Mouse (Mus musculus): Measurements from ENCODE around the gene Nup50. TPM values are rescaled to one million over a fixed set of nuclear protein-coding genes. Genes with fewer than 3 reads are reported as not detected.
A peak's percentile ranks its signal among the peaks of the same experiment; 100 is the strongest.
"Not testable (repeated sequence)": the region's sequence is repeated elsewhere in the genome, so short reads cannot be mapped to it uniquely, and the experiment has no call there.

Nup50 gene
- polyA plus RNA-seq (2012; rRNA removed), result 27.3 and 28.1 TPM in 2 replicates

DNA sequence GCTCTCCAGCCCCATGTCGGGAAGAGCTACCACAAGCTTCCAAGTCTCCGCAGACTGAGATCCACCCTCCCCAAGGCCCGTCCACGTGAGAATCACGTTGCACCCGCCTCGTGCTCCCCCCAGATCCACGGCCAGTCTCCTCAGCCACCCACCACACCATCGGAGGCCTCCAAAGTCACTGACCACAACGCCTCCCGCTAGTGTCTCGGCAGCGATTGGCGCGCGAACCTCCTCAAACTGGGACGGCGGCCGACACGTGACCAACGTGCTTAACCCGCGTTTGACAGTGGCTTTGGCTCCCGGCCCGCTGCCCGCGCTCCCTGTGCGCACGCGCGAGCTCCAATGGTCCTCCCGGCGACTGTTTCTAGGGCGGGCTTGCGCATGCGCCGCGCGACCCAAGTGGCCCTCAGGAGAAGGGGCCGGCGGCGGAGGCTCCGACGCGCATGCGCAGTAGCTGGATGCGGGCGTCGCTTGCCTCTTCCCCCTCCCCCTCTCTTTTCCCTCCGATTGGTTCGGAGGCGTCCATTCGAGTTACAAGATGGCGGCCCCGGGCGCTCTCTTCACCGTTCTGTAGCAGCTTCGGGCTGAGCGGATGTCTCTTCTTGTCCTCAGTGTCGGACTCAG, at the start of gene Nup50:
Gene Nup50, plus strand, starts transcription at position 528 of the 624 bp plus-strand sequence.
- Histone ChIP-seq H3K27ac (ENCODE audit: control insufficient read depth, insufficient read depth, low read depth, low read length) (peak within 1 kb of the TSS; percentile 94), H3K27me3 (ENCODE audit: control insufficient read depth, insufficient read depth, low read length) (no peaks in the 10 kb centered on the region), H3K4me1 (ENCODE audit: control insufficient read depth, insufficient read depth, low read length) (no peaks in the 10 kb centered on the region; the same call in 1 of the 2 replicates), H3K4me3 (ENCODE audit: control insufficient read depth, low read depth, low read length) (peak within 1 kb of the TSS; percentile 97), H3K36me3 (ENCODE audit: control insufficient read depth, insufficient read depth, low read length) (peaks cover 1% of the 10 kb centered on the region)
- TF ChIP-seq CTCF (IDR thresholded peaks at IDR 0.05; ENCODE audit: control insufficient read depth, insufficient read depth, insufficient replicate concordance, low read depth, low read length) (0 out of 2 replicates have a peak, but pooled peaks have one; percentile 1), POLR2A (IDR thresholded peaks at IDR 0.05; ENCODE audit: control insufficient read depth, low read depth, low read length) (peak; percentile 83)

DNA sequence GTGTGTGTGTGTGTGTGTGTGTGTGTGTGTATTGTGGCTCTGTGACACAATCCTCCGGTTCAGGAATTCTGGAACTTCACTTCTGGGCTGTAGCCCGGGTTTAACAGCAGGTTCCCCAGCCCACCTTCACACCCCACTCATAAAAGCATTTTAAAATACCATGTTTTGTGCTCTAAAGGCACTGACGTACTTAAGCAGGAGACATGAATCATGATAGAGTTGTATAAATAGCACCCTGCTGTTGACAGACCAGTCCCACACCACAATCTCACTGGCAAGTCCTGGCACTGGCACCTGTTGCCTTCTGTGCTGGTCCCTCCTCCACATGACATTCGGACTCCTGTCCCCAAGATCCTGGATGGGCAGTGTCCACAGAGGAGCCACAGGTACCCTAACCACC, 49.3 kb upstream of the Nup50 start:
- Histone ChIP-seq H3K27ac (ENCODE audit: control insufficient read depth, insufficient read depth, low read depth, low read length) (no peak overlapping the region), H3K4me1 (ENCODE audit: control insufficient read depth, insufficient read depth, low read length) (no peaks in the 10 kb centered on the region), H3K4me3 (ENCODE audit: control insufficient read depth, low read depth, low read length) (no peak overlapping the region), H3K36me3 (ENCODE audit: control insufficient read depth, insufficient read depth, low read length) (no peaks in the 10 kb centered on the region), H3K27me3 (ENCODE audit: control insufficient read depth, insufficient read depth, low read length) (no peaks in the 10 kb centered on the region)
- TF ChIP-seq POLR2A (IDR thresholded peaks at IDR 0.05; ENCODE audit: control insufficient read depth, low read depth, low read length), result no peak
- no peak for TF ChIP-seq CTCF (IDR thresholded peaks at IDR 0.05; ENCODE audit: control insufficient read depth, insufficient read depth, insufficient replicate concordance, low read depth, low read length)

DNA sequence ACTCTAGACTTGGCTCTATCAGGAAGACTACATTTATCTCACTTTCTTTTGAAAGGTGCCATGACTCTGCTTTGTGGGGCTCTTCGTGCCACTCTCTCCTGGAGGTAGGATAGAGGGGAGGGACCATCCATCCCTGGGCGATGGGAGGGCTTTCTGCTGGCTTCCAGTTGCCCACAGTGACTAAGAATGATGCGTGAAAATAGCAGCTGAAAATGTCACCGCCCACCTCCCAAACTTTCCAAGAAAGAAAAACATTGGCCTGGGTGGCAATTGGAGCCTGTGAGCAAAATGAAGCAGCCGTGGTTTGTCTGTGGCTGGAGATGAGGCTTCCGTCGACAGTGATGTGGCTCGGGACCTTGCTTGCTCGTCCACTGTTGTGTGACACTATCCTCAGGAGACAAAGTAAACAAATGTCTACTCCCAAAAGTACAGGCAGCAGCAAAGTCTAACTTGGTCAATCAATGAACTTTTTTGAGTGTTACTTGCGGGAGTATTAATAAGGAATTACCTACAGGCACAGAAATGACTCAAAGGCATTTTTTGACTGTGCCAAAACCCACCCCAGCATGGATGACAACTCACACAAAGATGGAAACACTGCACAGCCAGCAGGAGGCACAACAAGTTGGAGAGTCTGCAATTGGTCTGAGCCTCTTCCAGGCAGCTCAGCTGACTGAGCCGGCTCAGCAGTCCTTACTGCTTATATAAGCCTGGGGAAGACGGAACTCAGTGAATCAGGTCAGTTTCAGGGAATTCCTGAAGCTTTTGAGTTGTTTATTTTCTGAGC, 46.0 kb upstream of the Nup50 start:
- Histone ChIP-seq H3K27ac (ENCODE audit: control insufficient read depth, insufficient read depth, low read depth, low read length) (no peak overlapping the region), H3K4me3 (ENCODE audit: control insufficient read depth, low read depth, low read length) (no peak overlapping the region), H3K4me1 (ENCODE audit: control insufficient read depth, insufficient read depth, low read length) (peaks cover under 1% of the 10 kb centered on the region; the same call in 1 of the 2 replicates), H3K36me3 (ENCODE audit: control insufficient read depth, insufficient read depth, low read length) (no peaks in the 10 kb centered on the region), H3K27me3 (ENCODE audit: control insufficient read depth, insufficient read depth, low read length) (no peaks in the 10 kb centered on the region)
- TF ChIP-seq POLR2A (IDR thresholded peaks at IDR 0.05; ENCODE audit: control insufficient read depth, low read depth, low read length) (no peak), CTCF (IDR thresholded peaks at IDR 0.05; ENCODE audit: control insufficient read depth, insufficient read depth, insufficient replicate concordance, low read depth, low read length) (no peak)

- Histone ChIP-seq H3K4me1 (ENCODE audit: control insufficient read depth, insufficient read depth, low read length) (no peaks in the 10 kb centered on the region), H3K36me3 (ENCODE audit: control insufficient read depth, insufficient read depth, low read length) (no peaks in the 10 kb centered on the region), H3K27ac (ENCODE audit: control insufficient read depth, insufficient read depth, low read depth, low read length) (no peak overlapping the region), H3K27me3 (ENCODE audit: control insufficient read depth, insufficient read depth, low read length) (no peaks in the 10 kb centered on the region), H3K4me3 (ENCODE audit: control insufficient read depth, low read depth, low read length) (no peak overlapping the region)
- TF ChIP-seq POLR2A (IDR thresholded peaks at IDR 0.05; ENCODE audit: control insufficient read depth, low read depth, low read length) (no peak), CTCF (IDR thresholded peaks at IDR 0.05; ENCODE audit: control insufficient read depth, insufficient read depth, insufficient replicate concordance, low read depth, low read length) (no peak)
These were observed 35.1 kb upstream of the Nup50 start for GRCm38 (mm10) chr15:84888066-84888465.

DNA sequence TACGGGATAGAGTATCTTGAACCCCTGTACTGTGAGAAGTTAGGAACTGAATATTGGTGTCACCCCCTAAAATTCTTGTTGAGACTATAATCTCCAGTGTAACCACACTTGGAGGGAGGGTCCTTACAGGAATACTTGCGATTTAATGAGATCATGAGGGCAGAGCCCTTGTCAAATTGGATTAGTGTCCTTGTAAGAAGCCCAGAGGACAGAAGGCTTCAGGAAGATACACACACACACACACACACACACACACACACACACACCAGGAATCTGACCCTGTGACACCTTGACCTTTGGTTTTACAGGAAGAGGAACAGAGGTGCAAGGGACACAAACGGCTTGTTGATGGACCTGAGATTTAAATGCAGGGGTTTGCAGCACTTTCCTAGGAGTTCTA, 32.0 kb upstream of the Nup50 start:
- Histone ChIP-seq H3K4me3 (ENCODE audit: control insufficient read depth, low read depth, low read length) (no peak overlapping the region), H3K27me3 (ENCODE audit: control insufficient read depth, insufficient read depth, low read length) (no peaks in the 10 kb centered on the region), H3K36me3 (ENCODE audit: control insufficient read depth, insufficient read depth, low read length) (no peaks in the 10 kb centered on the region), H3K27ac (ENCODE audit: control insufficient read depth, insufficient read depth, low read depth, low read length) (no peak overlapping the region), H3K4me1 (ENCODE audit: control insufficient read depth, insufficient read depth, low read length) (no peaks in the 10 kb centered on the region)
- no peak for TF ChIP-seq POLR2A (IDR thresholded peaks at IDR 0.05; ENCODE audit: control insufficient read depth, low read depth, low read length)
- TF ChIP-seq CTCF (IDR thresholded peaks at IDR 0.05; ENCODE audit: control insufficient read depth, insufficient read depth, insufficient replicate concordance, low read depth, low read length), result no peak

GRCm38 (mm10) chr15:84891658-84892057, 31.6 kb upstream of the Nup50 start:
- no peak overlapping the region for H3K27ac ChIP-seq (ENCODE audit: control insufficient read depth, insufficient read depth, low read depth, low read length)

DNA sequence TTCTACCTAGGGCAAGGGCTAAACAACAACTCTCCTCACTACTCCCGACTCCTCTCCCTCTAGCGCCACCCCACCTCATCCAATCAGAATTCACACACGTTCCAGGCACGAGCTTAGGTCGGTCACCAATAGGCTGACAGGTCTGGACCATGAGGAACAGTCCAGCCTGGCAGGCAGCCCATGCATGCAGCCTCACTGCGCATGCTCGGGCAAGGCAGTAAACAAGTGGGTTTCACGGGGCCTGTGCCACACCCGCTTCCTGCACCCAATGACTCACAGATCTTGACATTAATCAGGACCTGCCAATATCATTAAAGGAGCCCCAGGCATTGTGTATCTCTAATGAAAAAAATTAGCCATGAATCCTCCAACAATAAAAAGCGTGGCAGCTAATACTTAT, 27.0 kb upstream of the Nup50 start:
- not testable (repeated sequence) for H3K36me3 ChIP-seq (ENCODE audit: control insufficient read depth, insufficient read depth, low read length); H3K27me3 ChIP-seq (ENCODE audit: control insufficient read depth, insufficient read depth, low read length); H3K27ac ChIP-seq (ENCODE audit: control insufficient read depth, insufficient read depth, low read depth, low read length); H3K4me1 ChIP-seq (ENCODE audit: control insufficient read depth, insufficient read depth, low read length); H3K4me3 ChIP-seq (ENCODE audit: control insufficient read depth, low read depth, low read length)

More at GRCm38 (mm10) chr15:84891658-84892057, 31.6 kb upstream of the Nup50 start:
- Histone ChIP-seq H3K4me1 (ENCODE audit: control insufficient read depth, insufficient read depth, low read length) (no peaks in the 10 kb centered on the region), H3K4me3 (ENCODE audit: control insufficient read depth, low read depth, low read length) (no peak overlapping the region), H3K27me3 (ENCODE audit: control insufficient read depth, insufficient read depth, low read length) (no peaks in the 10 kb centered on the region), H3K36me3 (ENCODE audit: control insufficient read depth, insufficient read depth, low read length) (no peaks in the 10 kb centered on the region)
- TF ChIP-seq POLR2A (IDR thresholded peaks at IDR 0.05; ENCODE audit: control insufficient read depth, low read depth, low read length) (no peak), CTCF (IDR thresholded peaks at IDR 0.05; ENCODE audit: control insufficient read depth, insufficient read depth, insufficient replicate concordance, low read depth, low read length) (peak; percentile 56; the same call in 1 of the 2 replicates)
